Mouse (Mus musculus): ENCODE data around the gene Gm38392.
A peak's percentile ranks its signal among the peaks of the same experiment; 100 is the strongest.

Gene Gm38392

GRCm38 (mm10) chr3:88215553-88216004, 71.4 kb downstream of the Gm38392 start:
- DNase-seq (ENCODE audit: low read depth, low spot score): peak; percentile 28

- peak; percentile 33 for DNase-seq (ENCODE audit: low read depth, low spot score)
These were observed 71.9 kb downstream of the Gm38392 start for GRCm38 (mm10) chr3:88214971-88215552.

- DNase-seq (ENCODE audit: low read depth, low spot score): no peak
These were observed 72.6 kb downstream of the Gm38392 start for GRCm38 (mm10) chr3:88214197-88214938.

- DNase-seq (ENCODE audit: low read depth, low spot score): no peak
These were observed 74.0 kb downstream of the Gm38392 start for GRCm38 (mm10) chr3:88213019-88213418.

- no peak for DNase-seq (ENCODE audit: low read depth, low spot score)
These were observed 74.7 kb downstream of the Gm38392 start for GRCm38 (mm10) chr3:88212356-88212755.

- DNase-seq (ENCODE audit: low read depth, low spot score): no peak
These were observed 76.1 kb downstream of the Gm38392 start for GRCm38 (mm10) chr3:88210918-88211317.

GRCm38 (mm10) chr3:88210121-88210520, 76.9 kb downstream of the Gm38392 start:
- DNase-seq (ENCODE audit: low read depth, low spot score): no peak

GRCm38 (mm10) chr3:88209306-88209705, 77.7 kb downstream of the Gm38392 start:
- DNase-seq (ENCODE audit: low read depth, low spot score): no peak

- DNase-seq (ENCODE audit: low read depth, low spot score): no peak
These were observed 78.7 kb downstream of the Gm38392 start for GRCm38 (mm10) chr3:88208226-88208720.

- DNase-seq (ENCODE audit: low read depth, low spot score): no peak
These were observed 79.4 kb downstream of the Gm38392 start for GRCm38 (mm10) chr3:88207451-88208100.

GRCm38 (mm10) chr3:88206901-88207371, 80.1 kb downstream of the Gm38392 start:
- DNase-seq (ENCODE audit: low read depth, low spot score): no peak

GRCm38 (mm10) chr3:88206500-88206899, 80.5 kb downstream of the Gm38392 start:
- no peak for DNase-seq (ENCODE audit: low read depth, low spot score)

- no peak for DNase-seq (ENCODE audit: low read depth, low spot score)
These were observed 81.2 kb downstream of the Gm38392 start for GRCm38 (mm10) chr3:88205563-88206491.

GRCm38 (mm10) chr3:88205176-88205562, 81.8 kb downstream of the Gm38392 start:
- no peak for DNase-seq (ENCODE audit: low read depth, low spot score)

- no peak for DNase-seq (ENCODE audit: low read depth, low spot score)
These were observed 82.3 kb downstream of the Gm38392 start for GRCm38 (mm10) chr3:88204751-88205150.

GRCm38 (mm10) chr3:88203999-88204700, 82.9 kb downstream of the Gm38392 start:
- no peak for DNase-seq (ENCODE audit: low read depth, low spot score)

- DNase-seq (ENCODE audit: low read depth, low spot score): no peak
These were observed 83.6 kb downstream of the Gm38392 start for GRCm38 (mm10) chr3:88203456-88203855.

- DNase-seq (ENCODE audit: low read depth, low spot score): no peak
These were observed 84.0 kb downstream of the Gm38392 start for GRCm38 (mm10) chr3:88202986-88203385.

GRCm38 (mm10) chr3:88201640-88202039, 85.4 kb downstream of the Gm38392 start:
- DNase-seq (ENCODE audit: low read depth, low spot score): no peak

GRCm38 (mm10) chr3:88200972-88201330, 86.1 kb downstream of the Gm38392 start:
- peak; percentile 38 for DNase-seq (ENCODE audit: low read depth, low spot score)
